Mouse (Mus musculus) lung, postnatal 25 days (tissue): ENCODE measurements around the gene Clcf1.
A peak's percentile ranks its signal among the peaks of the same experiment; 100 is the strongest.

Experiments
- DNase-seq: peaks from one replicate; pipeline ENCODE4 v3.0.0; 2022; ENCODE audit warnings: low spot score

The Clcf1 gene

GRCm38 (mm10) chr19:4255583-4256162 lies 41.6 kb downstream of the Clcf1 start:
- DNase-seq = no peak

- DNase-seq = peak; percentile 95
These were observed 43.3 kb downstream of the Clcf1 start for GRCm38 (mm10) chr19:4257216-4257896.

GRCm38 (mm10) chr19:4257897-4258252 lies 43.8 kb downstream of the Clcf1 start:
- DNase-seq = no peak

GRCm38 (mm10) chr19:4261038-4261698 lies 47.1 kb downstream of the Clcf1 start:
- DNase-seq = no peak

GRCm38 (mm10) chr19:4262756-4263155 lies 48.7 kb downstream of the Clcf1 start:
- DNase-seq = no peak

- DNase-seq = no peak
These were observed 49.7 kb downstream of the Clcf1 start for GRCm38 (mm10) chr19:4263702-4264101.

- no peak for DNase-seq
These were observed 50.2 kb downstream of the Clcf1 start for GRCm38 (mm10) chr19:4264171-4264780.

GRCm38 (mm10) chr19:4265956-4266355 lies 51.9 kb downstream of the Clcf1 start:
- DNase-seq = no peak

GRCm38 (mm10) chr19:4268566-4269361 lies 54.7 kb downstream of the Clcf1 start, which contains the start of gene Ssh3:
Ssh3 (minus strand) TSS chr19:4269180.
- peak; percentile 88 for DNase-seq

GRCm38 (mm10) chr19:4270187-4270586 lies 56.1 kb downstream of the Clcf1 start:
- no peak for DNase-seq

- DNase-seq = no peak
These were observed 56.9 kb downstream of the Clcf1 start for GRCm38 (mm10) chr19:4270972-4271371.
